Mouse (Mus musculus): ENCODE results near the gene Gm11541. TPM values are rescaled to one million over a fixed set of nuclear protein-coding genes. Genes with fewer than 3 reads are reported as not detected.

The Gm11541 gene
- polyA plus RNA-seq, 1 experiment, result not detected

GRCm38 (mm10) chr11:94680639-94681038 is 23.7 kb downstream of the Gm11541 start:
- TF ChIP-seq POLR2A (IDR thresholded peaks at IDR 0.05; ENCODE audit: insufficient read depth, low read depth, low read length) (no peak), CTCF (IDR thresholded peaks at IDR 0.05; ENCODE audit: insufficient read depth, low read depth, low read length) (no peak)
- Histone ChIP-seq H3K4me3 (ENCODE audit: insufficient read depth, low read depth, low read length) (no peak overlapping the region), H3K4me1 (ENCODE audit: control insufficient read depth, insufficient read depth, low read length) (peaks cover 15% of the 10 kb centered on the region), H3K27ac (ENCODE audit: insufficient read depth, low read depth, low read length) (no peak overlapping the region)

GRCm38 (mm10) chr11:94677607-94678145 is 26.6 kb downstream of the Gm11541 start:
- TF ChIP-seq POLR2A (IDR thresholded peaks at IDR 0.05; ENCODE audit: insufficient read depth, low read depth, low read length) (no peak), CTCF (IDR thresholded peaks at IDR 0.05; ENCODE audit: insufficient read depth, low read depth, low read length) (no peak)
- H3K27ac ChIP-seq (ENCODE audit: insufficient read depth, low read depth, low read length), result no peak overlapping the region
- peak overlapping the region; percentile 88 for H3K4me3 ChIP-seq (ENCODE audit: insufficient read depth, low read depth, low read length)
- WGBS, result 20% methylated on average over 15 of the region's 15 CpGs
- H3K4me1 ChIP-seq (ENCODE audit: control insufficient read depth, insufficient read depth, low read length), result peaks cover 31% of the 10 kb centered on the region

- WGBS, result under 1% methylated on average over 82 of the region's 82 CpGs
- Histone ChIP-seq H3K4me1 (ENCODE audit: control insufficient read depth, insufficient read depth, low read length) (peaks cover 31% of the 10 kb centered on the region), H3K4me3 (ENCODE audit: insufficient read depth, low read depth, low read length) (peak within 1 kb of the TSS; percentile 88), H3K27ac (ENCODE audit: insufficient read depth, low read depth, low read length) (peak within 1 kb of the TSS; percentile 36; the same call in 1 of the 2 replicates)
- peak; percentile 95 for TF ChIP-seq POLR2A (IDR thresholded peaks at IDR 0.05; ENCODE audit: insufficient read depth, low read depth, low read length)
- TF ChIP-seq CTCF (IDR thresholded peaks at IDR 0.05; ENCODE audit: insufficient read depth, low read depth, low read length), result no peak
These were observed 27.3 kb downstream of the Gm11541 start, which contains the start of gene Xylt2 for GRCm38 (mm10) chr11:94676754-94677606. TSS of gene Xylt2 (minus strand) at chr11:94677515.

- WGBS, result 40% methylated on average over 4 of the region's 4 CpGs
- Histone ChIP-seq H3K4me3 (ENCODE audit: insufficient read depth, low read depth, low read length) (peak overlapping the region; percentile 88), H3K27ac (ENCODE audit: insufficient read depth, low read depth, low read length) (no peak overlapping the region), H3K4me1 (ENCODE audit: control insufficient read depth, insufficient read depth, low read length) (peaks cover 31% of the 10 kb centered on the region)
- TF ChIP-seq CTCF (IDR thresholded peaks at IDR 0.05; ENCODE audit: insufficient read depth, low read depth, low read length), result no peak
- no peak for TF ChIP-seq POLR2A (IDR thresholded peaks at IDR 0.05; ENCODE audit: insufficient read depth, low read depth, low read length)
These were observed 28.0 kb downstream of the Gm11541 start for GRCm38 (mm10) chr11:94676308-94676707.

GRCm38 (mm10) chr11:94675446-94675845 is 28.9 kb downstream of the Gm11541 start:
- no peak for TF ChIP-seq CTCF (IDR thresholded peaks at IDR 0.05; ENCODE audit: insufficient read depth, low read depth, low read length)
- no peak for TF ChIP-seq POLR2A (IDR thresholded peaks at IDR 0.05; ENCODE audit: insufficient read depth, low read depth, low read length)
- peaks cover 31% of the 10 kb centered on the region for H3K4me1 ChIP-seq (ENCODE audit: control insufficient read depth, insufficient read depth, low read length)
- WGBS, result 79% methylated on average over 5 of the region's 5 CpGs
- no peak overlapping the region for H3K27ac ChIP-seq (ENCODE audit: insufficient read depth, low read depth, low read length)
- no peak overlapping the region for H3K4me3 ChIP-seq (ENCODE audit: insufficient read depth, low read depth, low read length)

- TF ChIP-seq POLR2A (IDR thresholded peaks at IDR 0.05; ENCODE audit: insufficient read depth, low read depth, low read length), result no peak
- TF ChIP-seq CTCF (IDR thresholded peaks at IDR 0.05; ENCODE audit: insufficient read depth, low read depth, low read length), result no peak
- Histone ChIP-seq H3K27ac (ENCODE audit: insufficient read depth, low read depth, low read length) (no peak overlapping the region), H3K4me3 (ENCODE audit: insufficient read depth, low read depth, low read length) (no peak overlapping the region), H3K4me1 (ENCODE audit: control insufficient read depth, insufficient read depth, low read length) (peaks cover 31% of the 10 kb centered on the region)
- 74% methylated on average over 5 of the region's 5 CpGs for WGBS
These were observed 29.3 kb downstream of the Gm11541 start for GRCm38 (mm10) chr11:94674984-94675383.

GRCm38 (mm10) chr11:94665281-94665680 is 39.0 kb downstream of the Gm11541 start:
- 83% methylated on average over 6 of the region's 6 CpGs for WGBS
- H3K4me3 ChIP-seq (ENCODE audit: insufficient read depth, low read depth, low read length), result no peak overlapping the region
- TF ChIP-seq POLR2A (IDR thresholded peaks at IDR 0.05; ENCODE audit: insufficient read depth, low read depth, low read length), result no peak
- TF ChIP-seq CTCF (IDR thresholded peaks at IDR 0.05; ENCODE audit: insufficient read depth, low read depth, low read length), result no peak
- H3K4me1 ChIP-seq (ENCODE audit: control insufficient read depth, insufficient read depth, low read length), result no peaks in the 10 kb centered on the region
- H3K27ac ChIP-seq (ENCODE audit: insufficient read depth, low read depth, low read length), result no peak overlapping the region

- TF ChIP-seq CTCF (IDR thresholded peaks at IDR 0.05; ENCODE audit: insufficient read depth, low read depth, low read length), result no peak
- TF ChIP-seq POLR2A (IDR thresholded peaks at IDR 0.05; ENCODE audit: insufficient read depth, low read depth, low read length), result no peak
- WGBS, result 68% methylated on average over 1 of the region's 1 CpGs
- Histone ChIP-seq H3K4me3 (ENCODE audit: insufficient read depth, low read depth, low read length) (no peak overlapping the region), H3K27ac (ENCODE audit: insufficient read depth, low read depth, low read length) (no peak overlapping the region), H3K4me1 (ENCODE audit: control insufficient read depth, insufficient read depth, low read length) (peaks cover 6% of the 10 kb centered on the region; the same call in 1 of the 2 replicates)
These were observed 43.0 kb downstream of the Gm11541 start for GRCm38 (mm10) chr11:94661344-94661743.
